Mouse (Mus musculus) spleen, adult 2 months (tissue): ENCODE data around the gene Atp6v0a2. TPM values are rescaled to one million over a fixed set of nuclear protein-coding genes. Genes with fewer than 3 reads are reported as not detected.

ENCODE experiments used
- DNase-seq, 2 experiments: peaks; one replicate each; pipeline versions ENCODE4 v3.0.0 to v3.0.0-alpha.2; 2012 to 2021; ENCODE audit warnings: low spot score in 2 of 2, low read depth in 1 of 2
- H3K27ac ChIP-seq: fragments of 200-500 bp; 2 replicates; pipeline ENCODE4 v1.5.1; 2012; ENCODE audit warnings: low read length, inconsistent platforms; ENCODE audit not compliant: insufficient read depth
- H3K27me3 ChIP-seq: fragments of 200-500 bp; 2 replicates; pipeline ENCODE4 v1.6.1; 2012; ENCODE audit warnings: mild to moderate bottlenecking, moderate library complexity, low read length, inconsistent platforms; ENCODE audit not compliant: control insufficient read depth, insufficient read depth
- H3K36me3 ChIP-seq: fragments of 200-500 bp; 2 replicates; pipeline ENCODE4 v1.6.1; 2012; ENCODE audit warnings: mild to moderate bottlenecking, low read length, inconsistent platforms; ENCODE audit not compliant: control insufficient read depth, insufficient read depth
- H3K4me1 ChIP-seq: fragments of 200-500 bp; 2 replicates; pipeline ENCODE4 v1.6.1; 2011; ENCODE audit warnings: inconsistent platforms; ENCODE audit not compliant: control insufficient read depth, insufficient read depth, insufficient read length
- H3K4me3 ChIP-seq: fragments of 200-500 bp; 2 replicates; pipeline ENCODE4 v1.5.1; 2011; ENCODE audit warnings: mild to moderate bottlenecking, inconsistent platforms; ENCODE audit not compliant: insufficient read depth, insufficient read length; ENCODE audit errors: extremely low read depth
- CTCF ChIP-seq: fragments of 200-500 bp; IDR thresholded peaks from 2 replicates; pipeline ENCODE4 v1.5.1; 2011; ENCODE audit warnings: mild to moderate bottlenecking, inconsistent platforms; ENCODE audit not compliant: insufficient read depth, insufficient read length, insufficient replicate concordance; ENCODE audit errors: extremely low read depth
- POLR2A ChIP-seq: fragments of 200-500 bp; IDR thresholded peaks from 2 replicates; pipeline ENCODE4 v1.6.1; 2011; ENCODE audit warnings: low read depth, low read length, inconsistent platforms
- WGBS: fragments of 180-500 bp; shearing (Covaris S2); methylation state at CpG from one replicate; pipeline ENCODE4 v1.1.7; 2018; 5-methylcytosine and 5-hydroxymethylcytosine counted together
- polyA plus RNA-seq: library from polyadenylated mRNA; depleted of rRNA; stranded (reverse); fragments of >200 nt; gene quantifications from 2 replicates; pipeline ENCODE4 v1.2.3, GENCODE M21; 2012

The Atp6v0a2 gene
- polyA plus RNA-seq, 1 experiment, result 35.7 TPM

GRCm38 (mm10) chr5:124602349-124602748 is 26.0 kb upstream of the Atp6v0a2 start:
- 67% methylated on average over 5 of the region's 5 CpGs for WGBS
- peak; percentile 42; the same call in 1 of the 2 replicates for TF ChIP-seq CTCF
- no peak for TF ChIP-seq POLR2A
- Histone ChIP-seq H3K27me3 (no peaks in the 10 kb centered on the region), H3K4me1 (no peaks in the 10 kb centered on the region), H3K4me3 (no peak overlapping the region), H3K36me3 (no peaks in the 10 kb centered on the region), H3K27ac (no peak overlapping the region)
- DNase-seq, result peak in 1 of 2 experiments; percentile 22

DNA sequence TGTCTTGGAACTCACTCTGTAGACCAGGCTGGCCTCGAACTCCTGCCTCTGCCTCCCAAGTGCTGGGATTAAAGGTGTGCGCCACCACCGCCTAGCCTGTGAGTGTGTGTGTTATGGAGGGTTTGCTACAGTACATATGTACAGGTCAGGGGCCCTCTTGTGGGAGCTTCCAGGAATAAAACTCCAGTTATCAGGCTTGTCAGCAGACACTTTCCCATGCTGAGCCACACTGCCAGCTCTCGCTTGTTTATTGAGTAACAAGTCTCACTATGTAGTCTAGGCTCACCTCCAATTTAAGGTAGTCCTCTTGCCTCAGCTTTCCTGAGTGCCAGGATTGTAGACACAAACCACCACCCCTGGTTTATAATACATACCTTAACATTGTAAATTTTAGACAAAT is 24.1 kb upstream of the Atp6v0a2 start:
- no peaks in the 10 kb centered on the region for H3K27me3 ChIP-seq
- H3K4me3 ChIP-seq, result no peak overlapping the region
- 90% methylated on average over 4 of the region's 4 CpGs for WGBS
- H3K36me3 ChIP-seq, result no peaks in the 10 kb centered on the region
- no peak for DNase-seq
- H3K4me1 ChIP-seq, result no peaks in the 10 kb centered on the region
- TF ChIP-seq POLR2A (no peak), CTCF (no peak)
- H3K27ac ChIP-seq, result no peak overlapping the region

DNA sequence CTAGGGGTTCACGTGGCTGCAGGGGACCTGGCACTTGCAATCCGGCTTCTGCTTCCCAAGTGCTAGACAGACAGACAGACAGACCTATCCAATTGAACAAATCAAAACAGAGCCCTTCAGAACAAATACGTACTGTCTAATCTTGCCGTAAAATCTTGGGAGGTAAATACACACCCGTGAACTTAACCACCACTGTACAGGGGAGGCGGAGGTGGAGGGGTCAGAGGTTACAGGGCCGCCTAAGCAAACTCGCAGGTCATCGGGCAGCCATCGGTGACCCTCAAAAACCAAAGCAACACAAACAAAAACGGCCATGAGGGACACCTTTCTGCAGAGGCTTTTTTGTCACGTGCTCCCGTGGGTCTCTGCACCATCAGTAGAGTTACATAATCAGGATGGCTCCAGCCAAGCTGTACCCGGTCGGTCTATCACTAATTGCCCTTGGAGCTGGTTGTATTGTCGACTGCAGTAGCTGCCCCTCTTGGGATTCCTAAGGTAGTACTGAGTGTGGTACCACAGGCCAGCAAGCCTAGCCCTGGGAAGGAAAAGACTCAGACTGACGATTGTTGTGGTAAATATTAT is 23.2 kb upstream of the Atp6v0a2 start:
- no peak for DNase-seq
- Histone ChIP-seq H3K27ac (no peak overlapping the region), H3K27me3 (no peaks in the 10 kb centered on the region), H3K4me3 (no peak overlapping the region), H3K4me1 (no peaks in the 10 kb centered on the region), H3K36me3 (no peaks in the 10 kb centered on the region)
- TF ChIP-seq POLR2A (no peak), CTCF (no peak)
- WGBS, result 91% methylated on average over 17 of the region's 17 CpGs

- TF ChIP-seq CTCF, result no peak; the same call in 1 of the 2 replicates
- TF ChIP-seq POLR2A, result no peak
- Histone ChIP-seq H3K4me1 (no peaks in the 10 kb centered on the region), H3K27ac (no peak overlapping the region), H3K36me3 (no peaks in the 10 kb centered on the region), H3K27me3 (no peaks in the 10 kb centered on the region), H3K4me3 (no peak overlapping the region)
- no peak for DNase-seq
- 67% methylated on average over 10 of the region's 10 CpGs for WGBS
These were observed 17.4 kb upstream of the Atp6v0a2 start for GRCm38 (mm10) chr5:124610965-124611364.

GRCm38 (mm10) chr5:124614709-124615108 is 13.7 kb upstream of the Atp6v0a2 start:
- no peak for TF ChIP-seq POLR2A
- Histone ChIP-seq H3K27me3 (no peaks in the 10 kb centered on the region), H3K4me3 (no peak overlapping the region), H3K4me1 (no peaks in the 10 kb centered on the region), H3K27ac (no peak overlapping the region), H3K36me3 (no peaks in the 10 kb centered on the region)
- DNase-seq, result no peak
- WGBS, result 28% methylated on average over 11 of the region's 11 CpGs

GRCm38 (mm10) chr5:124618711-124619110 is 9.7 kb upstream of the Atp6v0a2 start:
- Histone ChIP-seq H3K4me1 (no peaks in the 10 kb centered on the region), H3K27me3 (no peaks in the 10 kb centered on the region), H3K27ac (no peak overlapping the region), H3K36me3 (no peaks in the 10 kb centered on the region), H3K4me3 (no peak overlapping the region)
- 93% methylated on average over 10 of the region's 10 CpGs for WGBS
- DNase-seq, result no peak
- no peak for TF ChIP-seq POLR2A
- no peak for TF ChIP-seq CTCF

DNA sequence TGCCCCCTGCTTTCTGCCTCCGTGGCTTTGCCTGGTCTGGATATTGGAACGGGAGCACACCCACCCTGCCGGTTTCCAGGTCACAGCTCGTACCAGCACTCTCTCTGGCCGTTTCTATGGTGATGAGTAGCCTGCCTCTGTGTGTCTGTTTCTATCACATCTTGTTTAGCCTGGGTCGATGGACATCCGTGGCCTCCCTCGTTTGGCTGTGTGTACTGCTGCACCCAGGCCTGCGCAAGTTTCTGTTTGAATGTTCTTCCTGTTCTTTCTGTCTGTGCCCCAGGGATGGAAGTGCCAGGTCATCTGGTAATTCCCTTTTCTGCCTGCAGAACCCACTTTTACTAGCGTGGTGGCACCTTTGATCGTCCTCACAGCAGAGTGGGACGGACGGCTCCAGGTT is 7.0 kb upstream of the Atp6v0a2 start:
- Histone ChIP-seq H3K27me3 (no peaks in the 10 kb centered on the region), H3K4me3 (no peak overlapping the region), H3K27ac (no peak overlapping the region), H3K4me1 (no peaks in the 10 kb centered on the region), H3K36me3 (no peaks in the 10 kb centered on the region)
- TF ChIP-seq POLR2A (no peak), CTCF (no peak)
- no peak for DNase-seq
- 57% methylated on average over 13 of the region's 13 CpGs for WGBS
